Mouse (Mus musculus): ENCODE results near the gene BC067074. TPM values are rescaled to one million over a fixed set of nuclear protein-coding genes. Genes with fewer than 3 reads are reported as not detected.

The BC067074 gene
- polyA plus RNA-seq, 3 experiments from 2014 or later, result not detected

DNA sequence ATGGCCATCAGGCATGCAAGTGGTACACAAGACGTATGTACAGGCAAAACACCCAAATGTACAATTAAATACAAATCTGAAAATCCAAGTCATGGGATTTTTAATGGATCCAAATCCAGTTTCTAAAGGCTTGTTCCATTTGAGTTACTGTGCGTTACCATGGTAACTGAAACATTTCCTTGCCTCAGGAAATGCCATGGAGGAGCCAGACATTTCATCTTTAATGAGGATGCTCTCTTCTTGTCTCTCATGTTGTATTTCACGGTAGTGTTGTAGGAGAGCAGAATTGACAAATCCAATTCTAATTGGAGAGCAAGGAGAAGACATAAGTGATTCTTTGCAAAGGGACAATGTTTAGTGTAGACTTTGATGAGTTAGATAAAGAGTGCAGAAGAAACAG lies 31.3 kb downstream of the BC067074 start:
- ATAC-seq, result no peak

DNA sequence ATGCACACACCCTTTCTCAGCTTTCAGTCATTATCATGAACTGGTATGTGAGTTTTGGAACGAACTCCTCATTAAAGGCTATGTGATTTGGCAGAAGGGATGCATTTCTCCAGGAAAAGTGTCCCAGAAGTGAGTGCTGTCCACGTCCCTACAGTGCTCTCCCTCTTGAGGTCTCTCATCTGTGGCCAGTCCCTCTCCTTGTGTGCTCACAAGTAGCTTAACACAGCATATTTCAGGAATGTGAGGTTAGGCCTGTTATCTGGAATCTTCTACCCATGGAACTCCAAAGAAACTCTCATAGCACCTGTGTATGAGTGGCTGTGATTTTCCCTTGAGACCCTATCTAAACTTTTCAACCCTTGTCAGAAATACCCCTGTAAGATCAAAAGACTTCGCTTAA lies 32.7 kb downstream of the BC067074 start:
- ATAC-seq, result no peak

DNA sequence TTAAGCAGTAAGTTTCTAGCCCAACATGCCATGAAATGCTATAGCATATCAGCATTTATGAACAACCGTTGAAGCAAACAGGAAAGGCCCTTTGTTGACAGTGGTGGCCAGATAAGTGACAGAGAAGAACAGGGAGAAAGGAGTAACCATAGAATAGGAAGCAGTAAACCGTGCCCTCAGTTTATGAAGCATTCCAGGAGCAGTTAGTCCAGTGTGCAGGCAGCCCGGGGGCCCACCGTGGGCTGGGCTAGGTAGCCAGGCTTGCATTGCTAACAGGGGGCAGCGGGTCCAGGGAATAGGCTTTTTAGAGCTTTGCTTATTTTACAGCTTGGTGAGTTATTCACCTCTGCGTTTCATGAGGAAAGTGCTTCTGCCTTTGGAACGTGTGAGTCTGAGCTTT lies 39.3 kb downstream of the BC067074 start:
- ATAC-seq, result no peak

DNA sequence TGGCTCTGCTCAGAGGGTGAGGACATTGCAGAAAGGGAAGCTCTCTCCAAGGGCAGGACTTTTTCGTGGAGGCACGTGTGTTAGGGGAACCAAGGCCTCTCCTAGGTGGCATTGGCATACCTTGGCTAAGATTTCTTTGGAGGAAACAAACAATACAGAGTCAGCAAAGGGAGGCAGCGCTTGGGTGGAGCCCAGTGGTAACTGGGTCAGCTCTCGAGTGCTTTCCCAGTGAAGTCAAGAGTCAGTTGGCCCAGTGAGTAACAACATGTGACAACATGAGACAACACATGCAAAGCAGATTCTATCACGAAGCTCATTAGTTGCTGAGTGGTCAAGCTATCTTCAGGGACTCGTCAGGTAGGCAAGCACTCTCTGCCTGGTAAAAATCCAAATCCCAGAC lies 40.4 kb downstream of the BC067074 start:
- no peak for ATAC-seq

DNA sequence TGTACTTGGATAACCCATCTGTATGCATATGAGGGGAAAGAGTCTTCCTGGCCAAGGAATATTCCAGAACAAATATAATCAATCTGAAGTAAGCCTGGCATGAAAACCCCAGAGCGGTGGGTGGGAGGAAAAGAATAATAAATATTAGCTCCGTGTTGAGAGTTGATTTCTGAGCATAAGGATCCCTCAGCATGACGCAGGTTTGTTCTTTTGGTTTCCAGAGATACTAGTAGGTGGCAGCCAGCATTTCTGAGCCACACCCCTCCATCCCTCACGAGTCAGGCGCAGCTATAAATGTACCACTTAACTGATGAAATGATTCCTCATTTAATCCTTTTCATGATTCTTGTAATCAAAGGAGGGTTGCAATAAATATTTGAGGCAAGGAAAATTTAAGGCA lies 41.0 kb downstream of the BC067074 start:
- no peak for ATAC-seq

DNA sequence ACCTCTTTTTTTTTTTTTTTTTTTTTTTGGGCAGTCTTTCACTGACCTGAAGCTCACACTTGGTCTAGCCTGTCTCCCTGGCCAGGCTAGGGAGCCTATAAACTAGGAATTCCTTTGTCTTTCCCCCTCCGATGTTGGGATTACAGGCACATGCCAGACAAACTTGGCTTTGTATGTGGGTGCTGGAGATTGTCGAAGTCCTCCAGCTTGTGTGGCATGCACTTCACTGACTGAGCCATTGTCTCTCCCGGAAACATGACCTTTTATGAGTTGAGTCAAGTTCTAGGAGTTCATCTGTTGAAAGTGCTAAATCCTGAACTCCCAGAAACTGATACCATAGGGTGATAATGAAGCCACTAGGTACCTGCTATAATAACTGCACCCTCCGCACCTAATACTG lies 41.8 kb downstream of the BC067074 start:
- ATAC-seq, result no peak

DNA sequence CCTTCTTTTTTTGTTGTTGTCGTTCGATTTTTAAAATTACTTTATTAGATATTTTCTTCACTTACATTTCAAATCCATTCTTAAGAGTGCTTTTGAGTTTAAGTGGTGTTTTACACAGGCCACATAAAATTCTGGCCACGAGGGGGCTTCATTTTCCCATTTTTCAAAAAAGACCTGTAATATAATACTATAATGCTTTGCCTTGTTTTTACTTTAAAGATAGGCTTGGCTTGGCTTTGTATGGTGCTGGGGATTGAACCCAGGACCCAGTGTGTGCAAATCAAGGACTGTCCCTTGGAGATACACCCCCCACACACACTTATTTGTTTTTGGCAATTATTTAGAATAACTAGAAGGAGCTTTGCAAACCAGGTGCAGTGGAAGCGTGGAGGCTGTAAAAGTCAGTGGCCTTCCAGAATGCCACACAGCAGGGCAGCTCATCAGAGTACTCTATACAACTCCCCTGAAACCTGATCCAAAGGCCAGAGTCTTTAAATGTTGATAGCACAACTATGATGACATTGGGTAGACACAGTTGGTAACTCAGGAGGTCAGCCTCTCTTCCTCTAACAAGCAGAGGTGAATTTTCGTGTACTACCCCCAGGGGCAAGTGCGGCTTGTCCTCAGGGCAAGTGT lies 44.4 kb downstream of the BC067074 start:
- ATAC-seq, result peak; percentile 69

DNA sequence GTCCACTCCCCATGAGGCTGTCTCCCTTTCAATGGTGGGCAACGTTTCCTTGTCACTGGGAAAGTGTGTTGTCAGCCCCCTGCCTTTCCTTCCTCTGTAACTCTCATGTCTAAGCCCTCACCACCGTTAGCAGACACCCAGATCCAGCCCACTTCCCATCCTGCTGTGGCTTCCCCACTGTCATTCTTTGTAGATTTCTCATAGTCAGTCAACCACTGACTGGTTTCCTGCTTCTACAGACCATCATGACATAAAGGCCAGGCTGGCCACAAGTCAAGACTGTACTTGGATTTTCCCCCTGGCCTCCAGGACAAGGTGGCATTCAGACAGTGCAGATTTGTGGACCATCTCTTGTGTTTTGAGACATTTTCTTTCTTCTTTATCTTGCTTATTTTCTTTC lies 47.7 kb downstream of the BC067074 start:
- ATAC-seq, result no peak

DNA sequence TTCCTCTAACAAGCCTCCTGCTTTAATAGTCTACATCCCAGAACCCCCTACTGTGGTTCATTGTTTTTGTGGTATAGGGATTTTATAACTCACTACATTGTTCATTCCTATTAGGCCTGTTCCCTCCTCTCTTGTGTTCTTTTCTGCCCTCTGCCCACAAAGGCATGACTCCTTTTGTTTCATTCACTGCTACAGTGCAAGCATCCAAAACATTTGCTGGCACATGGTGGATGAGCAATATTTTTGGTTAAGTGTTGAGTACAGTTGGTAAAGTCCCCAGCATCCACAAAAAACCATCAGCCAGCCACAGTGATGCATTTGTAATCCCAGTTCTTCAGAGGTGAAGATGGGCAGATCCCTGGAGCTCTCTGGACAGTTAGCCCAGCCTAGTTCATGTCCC lies 48.2 kb downstream of the BC067074 start:
- no peak for ATAC-seq

DNA sequence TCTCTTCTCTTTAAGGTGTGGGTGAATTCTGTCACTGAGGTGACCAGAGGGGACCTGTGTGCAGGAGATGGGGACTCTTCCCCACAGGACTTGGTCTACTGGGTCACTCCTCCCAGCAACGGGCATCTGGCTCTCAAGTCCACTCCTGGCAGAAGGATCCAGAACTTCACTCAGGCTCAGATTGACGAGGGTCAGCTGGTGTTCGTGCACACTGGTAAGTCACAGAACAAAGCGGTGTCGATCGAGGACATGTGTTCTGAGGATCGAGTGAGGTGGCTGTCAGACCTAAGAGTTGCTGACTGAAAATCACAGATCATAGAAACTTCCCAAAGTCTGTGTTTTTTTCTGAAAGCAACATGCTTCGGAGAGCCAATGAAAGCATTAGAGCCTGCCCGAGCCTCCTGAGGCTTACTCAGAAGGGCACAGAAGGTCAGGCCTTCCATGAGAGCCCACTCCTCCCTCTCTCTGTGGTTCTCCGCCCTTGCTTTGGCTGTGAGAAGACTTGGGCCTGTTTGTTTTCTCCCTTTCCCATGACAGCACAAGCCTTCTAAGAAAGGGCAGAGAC lies 49.5 kb downstream of the BC067074 start:
- no peak for ATAC-seq

DNA sequence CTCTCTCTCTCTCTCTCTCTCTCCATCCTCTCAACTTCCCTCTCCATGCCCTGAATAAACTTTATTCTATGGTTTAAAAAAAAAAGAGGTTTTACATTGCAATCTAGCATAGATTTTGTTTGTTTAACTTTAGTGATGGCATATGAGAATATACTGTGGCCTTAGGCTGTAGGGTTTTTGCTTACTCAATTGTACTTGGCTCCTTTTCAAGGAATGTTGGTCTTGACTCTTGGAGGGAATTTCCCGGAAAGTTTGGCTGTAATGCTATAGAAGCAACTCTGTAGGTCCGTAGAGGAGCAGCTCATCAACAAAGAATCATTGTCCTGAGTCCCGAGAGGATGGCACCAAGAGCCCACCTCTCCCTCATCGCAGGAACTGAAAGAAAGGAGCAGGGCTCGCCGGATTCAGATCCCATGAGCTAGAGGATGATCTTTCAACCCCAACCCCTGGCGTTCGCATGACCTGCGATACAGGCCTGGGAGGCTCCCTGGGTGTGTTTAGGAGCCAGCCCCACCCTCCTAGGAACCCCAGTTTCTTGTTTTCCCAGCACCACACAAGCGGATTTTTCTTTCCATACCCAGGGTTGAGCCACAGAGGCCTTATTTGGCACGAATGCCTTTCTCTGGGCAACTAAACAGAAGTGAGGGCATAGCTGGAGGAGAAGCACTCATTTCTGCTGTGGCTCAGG lies 57.9 kb downstream of the BC067074 start:
- no peak for ATAC-seq

DNA sequence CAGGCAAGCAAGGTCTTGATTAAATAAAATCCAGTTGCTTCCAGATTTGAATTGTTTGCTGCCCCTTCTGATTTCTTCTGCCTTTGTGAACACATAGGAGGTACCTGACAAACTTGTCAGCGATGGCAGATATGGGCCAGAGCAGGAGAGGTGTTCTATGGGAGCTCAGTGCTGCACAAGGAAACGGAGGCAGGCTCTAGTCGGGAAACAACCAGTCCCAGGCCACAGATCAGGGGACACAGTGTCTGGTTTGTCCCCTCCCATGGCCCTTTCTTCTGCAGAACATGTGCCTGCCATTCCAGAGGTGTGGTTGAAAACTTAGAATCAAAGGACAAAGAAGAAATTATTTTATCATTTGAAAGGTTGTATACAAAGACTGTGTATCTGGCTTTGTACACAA lies 60.6 kb downstream of the BC067074 start:
- no peak for ATAC-seq

DNA sequence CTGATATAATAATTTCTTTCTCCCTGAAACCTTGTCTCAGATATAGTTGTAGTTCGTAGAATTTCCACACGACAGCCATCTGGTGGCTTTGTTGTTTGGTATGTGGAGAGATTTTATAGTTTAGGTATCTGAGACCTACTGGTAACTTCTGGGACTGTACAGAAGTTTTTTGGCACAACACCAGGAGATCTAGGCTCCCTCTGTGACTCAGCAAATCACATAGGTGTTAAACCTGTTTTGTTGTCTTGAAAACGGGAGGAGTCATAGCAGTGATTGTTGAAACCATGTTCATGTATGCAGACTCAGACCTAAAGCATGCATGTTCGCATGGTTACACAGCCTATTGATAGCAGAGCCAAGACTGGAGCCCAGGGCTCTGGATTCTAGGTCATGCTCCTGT lies 61.0 kb downstream of the BC067074 start:
- ATAC-seq, result no peak

DNA sequence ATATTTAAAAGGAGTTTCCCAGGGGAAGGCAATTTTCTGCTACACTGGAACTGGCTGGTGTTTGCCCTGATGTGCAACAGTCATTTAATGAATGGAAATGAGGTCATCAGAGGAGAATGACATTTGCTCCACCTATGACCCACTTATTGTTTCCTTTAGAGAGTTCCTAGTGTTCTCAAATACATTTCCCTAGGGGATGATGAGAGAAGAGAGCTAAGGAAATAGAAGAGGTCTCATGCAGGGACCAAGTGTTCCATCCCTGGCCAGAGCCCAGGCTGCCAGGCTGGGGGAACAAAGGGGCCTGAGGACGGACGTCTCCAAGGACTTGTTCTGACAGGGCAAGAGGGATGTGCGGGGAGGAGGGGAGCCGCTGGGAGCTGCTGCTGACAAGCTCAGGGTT lies 62.1 kb downstream of the BC067074 start:
- no peak for ATAC-seq

DNA sequence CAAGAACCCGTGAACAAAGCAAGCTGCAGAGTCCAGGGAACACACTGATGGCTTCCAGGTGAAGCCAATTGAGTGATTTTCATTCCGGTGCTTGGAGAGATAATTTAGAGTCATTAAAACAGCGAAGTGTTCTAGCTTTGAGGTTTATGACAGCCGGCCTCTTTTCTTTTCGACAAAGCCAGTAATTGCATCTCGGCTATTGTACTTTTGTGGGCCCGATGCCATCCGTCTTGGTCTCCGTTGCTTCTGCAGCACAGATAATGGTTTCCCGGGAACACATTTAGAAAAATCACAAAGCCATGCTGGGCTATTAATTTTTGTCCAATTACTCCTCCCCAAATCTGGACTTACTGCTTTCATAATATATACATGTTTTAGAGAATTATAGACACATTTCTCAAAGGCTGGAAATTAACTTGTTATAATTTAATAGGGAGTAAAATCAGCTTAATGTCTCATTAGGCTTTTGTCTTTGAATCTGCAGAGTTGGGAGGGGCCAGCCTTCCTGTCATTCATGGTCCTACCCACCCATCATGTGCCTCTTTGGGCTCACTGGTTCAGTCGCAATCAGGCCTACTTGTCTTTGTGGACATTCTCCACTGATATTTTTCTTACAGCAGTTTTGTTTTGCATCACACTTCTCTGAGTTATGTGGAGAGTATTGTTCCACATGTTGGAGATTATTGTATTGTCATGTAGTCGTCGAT lies 64.6 kb downstream of the BC067074 start:
- ATAC-seq, result no peak

DNA sequence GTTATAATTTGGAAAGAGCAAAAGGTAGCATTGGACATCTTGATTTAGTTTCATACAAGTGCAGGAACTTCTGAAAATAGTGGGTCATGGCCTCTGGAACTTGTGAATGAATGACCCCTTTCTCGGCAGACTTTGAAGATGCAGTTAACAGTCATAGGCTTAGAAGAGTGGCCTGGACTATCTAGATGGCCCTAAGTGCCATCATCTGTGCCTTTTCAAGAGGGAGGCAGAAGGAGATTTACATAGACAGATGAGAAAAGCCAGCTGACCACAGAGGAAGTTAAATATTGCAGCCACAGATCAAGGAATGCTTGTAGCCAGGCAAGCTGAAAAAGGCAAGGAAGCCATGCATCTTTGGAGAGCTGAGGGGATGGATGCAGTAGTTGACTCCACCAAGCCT lies 66.7 kb downstream of the BC067074 start:
- no peak for ATAC-seq

DNA sequence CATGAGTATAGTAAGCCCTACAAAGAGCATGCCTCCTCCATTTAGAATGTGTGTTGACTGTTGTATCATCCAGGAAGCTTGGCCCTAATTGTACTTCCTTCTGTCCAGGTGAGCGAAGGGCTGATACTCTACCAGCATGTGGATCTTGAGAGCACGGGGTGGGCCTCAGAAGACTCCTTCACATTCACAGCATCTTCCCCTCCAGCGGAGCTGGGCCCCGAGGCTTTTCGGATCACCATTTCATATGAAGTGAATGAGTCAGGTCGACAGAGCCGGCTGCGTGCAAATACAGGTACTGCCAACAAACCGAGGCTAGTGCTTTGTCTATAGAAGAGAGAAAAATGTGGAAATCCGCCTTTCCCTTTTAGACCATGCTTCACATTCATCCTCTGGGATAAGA lies 73.0 kb downstream of the BC067074 start:
- no peak for ATAC-seq

DNA sequence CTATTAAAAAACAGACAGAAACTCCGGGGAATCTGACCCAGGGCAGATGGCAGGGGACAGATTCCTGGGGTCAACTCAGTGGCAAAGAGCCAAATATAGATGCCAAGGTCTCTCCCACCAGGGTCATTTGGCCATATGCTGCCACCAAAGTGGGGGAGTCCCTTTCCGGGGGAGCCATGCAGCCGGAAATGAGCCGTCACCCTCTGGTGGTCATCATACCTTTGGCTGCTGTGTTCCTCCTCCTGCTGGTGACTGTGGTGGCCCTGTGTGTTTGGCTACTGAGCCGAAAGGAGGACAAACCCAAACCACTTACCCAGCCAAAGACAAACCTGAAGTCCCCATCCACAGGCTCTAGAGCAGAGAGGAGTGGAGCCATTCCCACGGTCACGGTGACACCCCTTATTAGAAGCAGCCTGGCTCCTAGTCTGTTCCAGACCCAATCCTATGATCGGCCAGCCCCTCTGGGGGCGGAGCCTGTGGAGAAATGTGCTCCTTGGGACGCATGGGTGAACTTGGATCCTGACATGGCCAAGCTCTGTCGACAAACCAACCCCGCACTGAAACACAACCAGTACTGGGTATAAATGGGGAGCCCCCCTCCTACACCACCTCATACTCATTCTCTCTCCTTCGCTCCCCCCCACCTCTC lies 76.1 kb downstream of the BC067074 start:
- ATAC-seq, result no peak

DNA sequence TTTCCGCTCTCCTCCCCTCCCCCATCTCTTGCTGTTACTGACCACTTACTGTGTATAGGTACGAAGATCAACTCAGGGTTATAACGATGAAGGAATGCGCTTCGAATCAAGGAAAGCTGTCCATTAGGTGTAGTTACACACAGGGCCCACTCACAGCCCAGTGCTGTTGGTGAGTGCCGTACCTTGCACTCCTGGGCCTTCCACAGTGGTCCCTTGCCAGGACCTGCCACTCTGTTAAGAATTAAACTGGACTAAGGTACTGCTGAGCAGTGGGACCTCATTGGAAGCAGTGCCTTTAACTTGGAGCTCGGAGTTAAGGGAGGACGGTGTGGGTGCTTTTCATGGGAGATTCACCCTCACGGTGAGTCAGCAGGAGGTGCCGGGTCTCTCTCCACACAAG lies 76.7 kb downstream of the BC067074 start:
- ATAC-seq, result no peak

DNA sequence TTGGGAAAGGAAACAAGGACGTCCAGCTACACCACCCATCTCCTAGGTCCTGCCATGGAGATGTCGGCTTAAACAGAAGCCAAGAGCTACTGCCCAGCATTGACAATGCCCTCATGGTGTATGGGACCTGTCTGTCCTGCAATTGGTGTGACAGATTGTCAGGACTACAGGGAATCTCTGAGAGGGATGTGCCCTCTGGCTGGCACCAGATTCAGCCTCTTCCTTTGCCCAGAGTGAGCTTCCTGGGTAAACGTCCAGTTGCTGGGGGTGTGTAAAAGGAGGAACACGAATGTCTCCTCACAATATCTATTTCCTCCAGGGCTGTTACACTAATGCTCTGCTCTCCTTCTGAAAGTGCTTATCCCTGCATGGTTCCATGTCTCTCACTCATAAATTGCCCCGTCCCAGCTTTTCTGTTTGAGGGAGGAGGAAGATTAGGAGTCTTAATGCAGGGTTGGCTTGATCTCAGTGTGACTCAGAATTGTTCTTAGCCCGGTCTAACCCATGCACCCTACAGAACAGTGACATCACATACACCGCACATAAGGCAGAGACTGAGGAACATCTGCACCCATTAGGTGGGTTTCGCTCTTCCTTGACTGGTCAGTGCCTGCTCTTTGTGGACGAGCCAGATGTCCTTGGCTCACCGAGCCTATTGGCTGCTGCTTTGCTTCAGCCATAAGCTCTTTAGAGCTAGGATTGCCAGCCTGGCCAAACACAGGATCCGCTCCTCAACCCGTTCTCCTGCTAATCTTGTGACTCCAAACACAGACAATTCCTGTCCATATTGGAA lies 80.5 kb downstream of the BC067074 start:
- ATAC-seq, result no peak

DNA sequence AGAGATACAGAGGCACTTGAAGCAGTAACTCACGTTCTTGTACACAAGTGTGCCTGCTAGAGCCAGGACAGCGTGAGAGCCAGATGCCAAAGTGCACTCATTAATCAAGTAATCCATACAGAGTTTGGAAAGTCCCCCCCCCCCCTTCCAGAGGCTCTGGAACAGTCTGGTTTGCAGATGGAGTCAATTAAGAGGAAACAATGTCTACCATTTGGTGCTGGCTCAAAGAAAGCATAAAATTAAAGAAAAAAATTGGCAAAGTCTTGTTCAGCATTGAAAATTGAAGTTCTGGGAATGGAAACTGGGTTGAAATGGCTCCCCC lies 81.1 kb downstream of the BC067074 start:
- ATAC-seq, result no peak

DNA sequence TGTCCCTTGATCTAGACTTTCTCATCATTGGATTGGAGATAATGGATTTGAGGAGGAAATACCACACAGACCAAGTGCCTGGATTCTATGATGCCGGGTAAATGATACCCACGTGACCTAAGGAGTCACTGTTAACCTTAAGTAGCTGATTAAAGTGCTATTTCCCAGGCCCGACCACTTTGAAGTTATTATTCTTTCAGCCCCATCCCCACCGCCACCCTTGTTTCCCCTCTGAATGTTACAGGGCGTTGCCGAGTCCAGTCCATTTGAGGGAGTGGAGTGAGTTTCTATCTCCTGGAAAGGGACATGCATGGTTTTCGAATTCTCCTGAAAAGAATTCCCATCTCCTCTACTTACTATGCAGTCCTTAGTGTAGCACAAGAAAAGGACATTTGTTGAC lies 84.7 kb downstream of the BC067074 start:
- ATAC-seq, result no peak

DNA sequence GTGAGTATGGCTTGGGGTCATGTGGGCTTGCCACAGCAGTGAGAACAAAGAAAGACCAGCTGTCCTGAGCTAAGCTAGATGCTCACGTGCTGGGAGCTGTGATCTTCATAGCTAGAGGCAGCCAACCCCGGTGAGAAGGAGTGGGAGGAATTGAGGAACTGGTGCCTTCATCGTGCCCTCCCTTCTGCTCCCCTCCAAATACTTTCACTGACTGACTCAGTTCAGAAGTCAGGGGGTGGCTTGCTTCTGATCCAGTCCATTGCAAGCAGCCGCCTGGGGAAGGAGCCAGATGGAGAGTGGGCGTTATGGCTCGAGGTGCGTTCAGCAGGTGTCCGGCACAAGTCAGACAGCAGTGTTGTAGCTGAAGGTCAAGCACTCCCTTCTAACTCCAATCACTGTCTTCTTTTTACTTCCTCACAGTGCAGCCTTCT lies 86.0 kb downstream of the BC067074 start:
- no peak for ATAC-seq
